Mouse (Mus musculus) brain, embryonic 14.5 days (tissue): ENCODE measurements around the gene Bcar3.

ENCODE experiments used
- CTCF ChIP-seq: fragments of 200-500 bp; IDR thresholded peaks from 2 replicates; pipeline ENCODE4 v1.5.1; 2012; ENCODE audit warnings: inconsistent platforms, mild to moderate bottlenecking, moderate library complexity, borderline replicate concordance; ENCODE audit not compliant: insufficient read depth, insufficient read length; ENCODE audit errors: extremely low read depth
- POLR2A ChIP-seq: fragments of 200-500 bp; IDR thresholded peaks from 2 replicates; pipeline ENCODE4 v1.6.1; 2012; ENCODE audit warnings: mild to moderate bottlenecking, inconsistent platforms, borderline replicate concordance; ENCODE audit not compliant: poor library complexity, insufficient read depth, insufficient read length, severe bottlenecking; ENCODE audit errors: extremely low read depth

GRCm38 (mm10) chr3:122406416-122406815 is 112.5 kb downstream of the Bcar3 start:
- TF ChIP-seq CTCF, result no peak
- TF ChIP-seq POLR2A, result no peak
